Mouse (Mus musculus) megakaryocyte-erythroid progenitor cell, adult 5 weeks (primary cell): ENCODE data around the gene Tmem141. TPM values are rescaled to one million over a fixed set of nuclear protein-coding genes. Genes with fewer than 3 reads are reported as not detected.

Experiments
- polyA plus RNA-seq: library from polyadenylated mRNA; stranded (reverse); fragments of >175 nt; gene quantifications from 2 replicates; pipeline ENCODE4 v1.2.3, GENCODE M21; 2012

The Tmem141 gene
- 11.4 and 11.5 TPM in 2 replicates for polyA plus RNA-seq

GRCm38 (mm10) chr2:25621229-25622200 is at the start of gene Tmem141:
TSS of gene Tmem141 (minus strand) at chr2:25622005.

DNA sequence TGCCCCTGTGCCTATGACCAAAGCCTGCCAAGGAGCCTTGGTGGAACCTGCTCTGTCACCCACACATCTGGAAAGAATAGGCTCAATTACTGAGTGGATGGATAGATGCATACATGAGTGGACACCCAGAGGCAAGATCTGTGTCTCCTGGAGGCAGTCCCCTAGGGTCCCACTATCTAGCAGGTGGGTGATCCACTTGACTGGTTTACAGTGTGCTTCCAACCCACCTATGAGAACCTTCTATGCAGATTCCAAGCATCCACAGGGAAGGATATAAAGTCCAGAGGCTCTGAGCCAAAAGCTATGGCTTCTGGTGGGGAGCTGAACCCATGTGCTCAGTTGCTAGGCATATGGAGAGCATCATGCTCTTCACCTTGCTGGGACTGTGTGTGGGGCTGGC is 35.8 kb upstream of the Tmem141 start, which contains the start of gene Lcn5:
Gene Lcn5 (plus strand): TSS at position 301 of the 400 bp plus-strand sequence.

GRCm38 (mm10) chr2:25652902-25653301 is 31.1 kb upstream of the Tmem141 start, which contains the start of gene Lcn8:
TSS of gene Lcn8 (plus strand) at chr2:25653120.

DNA sequence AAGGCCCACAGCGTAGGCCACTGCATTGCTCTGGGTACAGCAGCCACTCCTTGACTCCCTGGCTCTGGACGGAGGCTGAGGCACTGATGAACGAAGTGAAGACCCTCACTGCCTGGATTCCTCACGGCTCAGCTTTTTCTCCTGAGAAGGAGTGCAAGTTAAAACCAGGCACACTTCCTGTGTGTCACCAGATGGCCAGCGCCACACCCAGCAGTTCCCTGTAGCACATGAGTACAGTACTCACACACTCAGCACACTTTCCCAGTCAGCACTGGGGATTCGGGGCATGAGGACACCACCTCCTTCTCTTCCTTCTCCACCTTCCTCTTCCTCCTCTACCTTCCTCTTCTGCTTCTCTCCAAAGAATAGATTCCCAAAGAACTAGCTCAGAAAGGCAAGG is 6.0 kb upstream of the Tmem141 start, which contains the start of gene Fcna:
Gene Fcna (minus strand): TSS at position 220 of the 400 bp plus-strand sequence.

GRCm38 (mm10) chr2:25617578-25617977 is 4.2 kb downstream of the Tmem141 start, which contains the start of gene Ccdc183:
TSS of gene Ccdc183 (minus strand) at chr2:25617678.

DNA sequence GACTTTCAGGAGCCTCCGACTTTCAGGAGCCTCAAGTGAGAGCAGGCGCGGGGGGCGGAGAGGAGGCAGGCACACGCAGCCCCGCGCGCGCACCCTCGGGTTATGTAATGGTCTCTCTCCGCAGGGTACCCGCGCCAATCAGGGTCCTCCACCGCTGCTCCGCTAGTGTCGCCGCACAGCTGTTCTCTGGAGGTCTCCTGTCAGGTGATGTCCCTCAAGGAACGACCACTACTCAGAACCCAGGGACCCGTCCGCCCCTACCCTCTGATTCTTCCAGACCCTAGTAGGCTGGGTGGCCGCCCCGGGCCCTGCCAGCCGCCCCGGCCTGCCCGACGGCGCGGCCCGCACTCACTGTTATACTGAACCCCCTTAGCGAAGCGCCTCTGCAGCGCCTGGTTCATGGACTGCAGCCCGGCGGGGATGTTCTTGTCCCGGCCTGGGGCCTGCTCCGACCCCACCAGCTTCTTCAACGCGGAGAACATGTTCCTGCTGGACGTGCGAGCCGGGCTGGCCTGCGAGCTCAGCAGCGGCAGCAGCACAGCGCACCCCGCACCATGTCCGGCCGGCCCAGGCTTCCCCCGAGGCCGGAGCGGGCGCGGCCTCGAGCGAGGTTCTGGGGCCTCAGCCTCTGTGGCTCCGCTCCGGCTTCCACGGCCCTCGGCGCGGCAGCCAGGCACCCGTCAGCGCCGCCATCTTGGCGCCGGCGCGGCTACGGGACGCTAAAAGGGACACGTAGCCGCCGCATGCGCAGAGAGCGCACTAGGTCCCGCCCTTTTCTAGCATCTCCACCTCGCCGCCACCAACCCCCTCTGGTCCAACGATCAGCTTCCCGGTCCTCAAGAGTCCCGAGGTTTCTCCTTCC is 13.8 kb downstream of the Tmem141 start, which contains the start of gene Rabl6:
Gene Rabl6 (minus strand): TSS at position 761 of the 862 bp plus-strand sequence.

DNA sequence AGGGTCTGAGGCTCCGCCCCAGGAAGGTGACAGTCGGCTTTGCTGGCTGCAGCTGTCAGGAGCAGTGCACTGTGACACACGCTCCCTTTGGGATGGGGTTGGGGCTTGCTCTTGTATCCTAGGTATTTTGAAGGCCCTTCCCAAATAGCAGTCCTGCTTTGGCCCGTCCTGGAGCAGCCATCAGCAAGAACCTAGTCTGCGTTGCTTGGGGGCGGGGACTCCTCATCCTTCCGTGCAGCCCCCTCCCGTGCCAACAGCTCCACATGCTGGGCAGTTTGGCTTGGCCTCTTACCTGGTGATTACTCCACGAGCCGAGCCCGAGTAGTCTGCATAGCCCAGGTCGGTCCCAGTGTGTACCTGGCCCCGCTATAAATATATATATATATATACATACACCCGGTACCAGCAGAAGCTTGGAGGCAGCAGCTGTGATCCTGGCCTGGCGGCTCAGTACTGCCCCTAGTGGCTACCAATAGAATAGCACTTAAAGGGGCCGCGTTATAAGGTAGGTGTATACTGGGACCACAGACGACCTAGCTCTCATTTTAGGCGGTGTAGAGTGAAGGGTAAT is 40.4 kb downstream of the Tmem141 start, which contains the start of gene Ajm1:
Gene Ajm1 (minus strand): TSS at position 464 of the 571 bp plus-strand sequence.

DNA sequence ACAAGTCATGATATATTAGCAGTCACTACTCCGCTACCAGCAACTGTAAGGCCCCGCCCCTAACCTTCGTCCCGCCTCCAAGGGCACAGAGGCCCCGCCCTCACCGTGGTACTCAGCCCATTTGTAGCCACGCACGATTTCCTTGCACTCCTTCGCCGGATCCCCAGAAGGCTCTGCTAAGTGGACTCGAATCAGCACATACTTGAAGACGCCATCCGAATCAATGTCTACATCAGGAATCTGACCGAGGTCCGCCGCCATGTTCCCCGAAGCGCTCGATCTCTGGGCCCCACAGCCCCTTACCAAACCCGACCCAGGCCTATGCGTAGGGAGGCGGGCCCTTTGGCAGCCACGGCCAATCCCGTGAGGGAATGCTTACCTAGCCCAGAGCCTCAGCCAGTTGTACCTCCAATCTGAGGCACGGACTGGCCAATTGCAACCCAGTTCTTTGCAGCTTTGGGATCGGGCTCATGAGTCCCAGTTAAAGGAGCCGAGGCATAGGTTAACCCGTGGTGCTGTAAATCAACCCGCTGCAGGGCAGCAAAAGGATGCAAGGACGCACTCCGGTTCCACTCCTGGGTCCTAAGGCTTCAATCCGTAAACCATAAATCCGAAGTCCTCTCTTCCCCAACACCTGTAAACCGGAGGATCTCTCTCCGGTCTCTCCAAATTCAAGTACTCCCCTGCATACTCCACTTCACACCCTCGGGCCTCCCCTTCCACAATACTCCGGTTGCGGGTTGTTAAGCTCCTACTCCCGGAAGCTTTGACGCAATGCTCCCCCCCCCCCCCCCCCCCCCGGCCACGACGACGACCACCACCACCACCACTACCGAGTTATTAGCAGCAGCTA is 47.0 kb downstream of the Tmem141 start, which contains the start of the genes Mamdc4 and Phpt1:
Gene Mamdc4 (minus strand): TSS at position 267 of the 853 bp plus-strand sequence.
Gene Phpt1 (minus strand): TSS at position 646 of the 853 bp plus-strand sequence.

Other genes with a start within 250 kb of the Tmem141 start
- 35.8 and 46.8 TPM in 2 replicates for gene Sapcd2, start 249.7 kb downstream of the Tmem141 start, polyA plus RNA-seq
- 0.09 and 0.39 TPM in 2 replicates for gene Entpd2, start 226.1 kb downstream of the Tmem141 start, polyA plus RNA-seq
- gene Npdc1, start 222.7 kb downstream of the Tmem141 start, polyA plus RNA-seq, result 2.3 and 6.0 TPM in 2 replicates
- 19.2 and 28.1 TPM in 2 replicates for gene Fut7, start 198.7 kb downstream of the Tmem141 start, polyA plus RNA-seq
- gene Abca2, start 193.3 kb downstream of the Tmem141 start, polyA plus RNA-seq, result 58.0 and 85.3 TPM in 2 replicates
- gene Clic3, start 165.2 kb downstream of the Tmem141 start, polyA plus RNA-seq, result 0.61 TPM in 1 of 2 replicates, not detected in the other
- gene Paxx, start 160.9 kb downstream of the Tmem141 start, polyA plus RNA-seq, result 81.2 and 90.9 TPM in 2 replicates
- gene Ptgds, start 152.0 kb downstream of the Tmem141 start, polyA plus RNA-seq, result 0.83 and 1.2 TPM in 2 replicates
- not detected in 2 replicates for gene Lcn12, start 128.1 kb downstream of the Tmem141 start, polyA plus RNA-seq
- 39.7 and 48.0 TPM in 2 replicates for gene Fbxw5, start 121.3 kb downstream of the Tmem141 start, polyA plus RNA-seq
- gene C8g, start 120.3 kb downstream of the Tmem141 start, polyA plus RNA-seq, result 0.13 and 0.45 TPM in 2 replicates
- 11.8 and 12.9 TPM in 2 replicates for gene Traf2, start 75.1 kb downstream of the Tmem141 start, polyA plus RNA-seq
- gene Edf1, start 64.2 kb downstream of the Tmem141 start, polyA plus RNA-seq, result 607 and 733 TPM in 2 replicates
- 2.5 and 2.7 TPM in 2 replicates for gene Mamdc4, start 47.2 kb downstream of the Tmem141 start, polyA plus RNA-seq
- 14.1 and 16.5 TPM in 2 replicates for gene Phpt1, start 46.8 kb downstream of the Tmem141 start, polyA plus RNA-seq
- gene Ajm1, start 40.2 kb downstream of the Tmem141 start, polyA plus RNA-seq, result 0.37 and 0.81 TPM in 2 replicates
- gene Rabl6, start 13.5 kb downstream of the Tmem141 start, polyA plus RNA-seq, result 76.2 and 87.1 TPM in 2 replicates
- gene Ccdc183, start 4.3 kb downstream of the Tmem141 start, polyA plus RNA-seq, result not detected in 2 replicates
- 0.49 and 1.0 TPM in 2 replicates for gene Fcna, start 6.0 kb upstream of the Tmem141 start, polyA plus RNA-seq
- gene Lcn8, start 31.1 kb upstream of the Tmem141 start, polyA plus RNA-seq, result not detected in 2 replicates
- not detected in 2 replicates for gene Lcn5, start 35.9 kb upstream of the Tmem141 start, polyA plus RNA-seq
- not detected in 2 replicates for gene Lcn6, start 54.8 kb upstream of the Tmem141 start, polyA plus RNA-seq
- not detected in 2 replicates for gene Lcn10, start 60.7 kb upstream of the Tmem141 start, polyA plus RNA-seq
- not detected in 2 replicates for gene Obp2a, start 78.0 kb upstream of the Tmem141 start, polyA plus RNA-seq
- 115 and 133 TPM in 2 replicates for gene Bmyc, start 84.7 kb upstream of the Tmem141 start, polyA plus RNA-seq
- gene Obp2b, start 115.0 kb upstream of the Tmem141 start, polyA plus RNA-seq, result not detected in 2 replicates
- not detected in 2 replicates for gene Lcn3, start 143.6 kb upstream of the Tmem141 start, polyA plus RNA-seq
- gene Lcn11, start 155.0 kb upstream of the Tmem141 start, polyA plus RNA-seq, result not detected in 2 replicates
- gene Gm13539, start 160.3 kb upstream of the Tmem141 start, polyA plus RNA-seq, result not detected in 2 replicates
- not detected in 2 replicates for gene Glt6d1, start 193.8 kb upstream of the Tmem141 start, polyA plus RNA-seq
- gene Lcn9, start 201.1 kb upstream of the Tmem141 start, polyA plus RNA-seq, result not detected in 2 replicates
- gene Sohlh1, start 225.2 kb upstream of the Tmem141 start, polyA plus RNA-seq, result not detected in 2 replicates
- 0.01 TPM in 1 of 2 replicates, not detected in the other for gene Kcnt1, start 241.7 kb upstream of the Tmem141 start, polyA plus RNA-seq